Mouse (Mus musculus) intestine, embryonic 15.5 days (tissue): ENCODE data around the gene Itgb2. TPM values are rescaled to one million over a fixed set of nuclear protein-coding genes. Genes with fewer than 3 reads are reported as not detected.

ENCODE experiments used
- ATAC-seq: fragments of 200-750 bp; cut with Nextera tagmentation; 2 replicates; pipeline ENCODE4 v1.8.0; 2017; ENCODE audit warnings: moderate TSS enrichment, moderate library complexity
- H3K27ac ChIP-seq: fragments of 300-500 bp; sonication (generic); 2 replicates; pipeline ENCODE4 v1.5.1; 2015; ENCODE audit warnings: mild to moderate bottlenecking, inconsistent platforms
- H3K27me3 ChIP-seq: fragments of 300-500 bp; sonication (generic); replicated peaks from 2 replicates; pipeline ENCODE4 v1.6.1; 2015; ENCODE audit warnings: inconsistent platforms
- H3K36me3 ChIP-seq: fragments of 300-500 bp; sonication (generic); 2 replicates; pipeline ENCODE4 v1.6.1; 2015; ENCODE audit warnings: inconsistent platforms
- H3K4me1 ChIP-seq: fragments of 300-500 bp; sonication (generic); replicated peaks from 2 replicates; pipeline ENCODE4 v1.6.1; 2015; ENCODE audit warnings: inconsistent platforms
- H3K4me2 ChIP-seq: fragments of 300-500 bp; sonication (generic); replicated peaks from 2 replicates; pipeline ENCODE4 v1.6.1; 2015; ENCODE audit warnings: mild to moderate bottlenecking, inconsistent platforms
- H3K4me3 ChIP-seq: fragments of 300-500 bp; sonication (generic); replicated peaks from 2 replicates; pipeline ENCODE4 v1.5.1; 2015; ENCODE audit warnings: inconsistent platforms
- H3K9ac ChIP-seq: fragments of 300-500 bp; sonication (generic); 2 replicates; pipeline ENCODE4 v1.6.1; 2015; ENCODE audit warnings: inconsistent platforms
- H3K9me3 ChIP-seq: fragments of 300-500 bp; sonication (generic); 2 replicates; pipeline ENCODE4 v1.6.1; 2016; ENCODE audit warnings: inconsistent platforms
- WGBS: fragments of 180-500 bp; shearing (Covaris S2); methylation state at CpG from one replicate; pipeline ENCODE4 v1.1.7; 2015; 5-methylcytosine and 5-hydroxymethylcytosine counted together
- polyA plus RNA-seq: library from polyadenylated mRNA; unstranded; fragments of >200 nt; fragmentation: Nextera tagmentation; extraction: Ambion mirVana; gene quantifications from 2 replicates; pipeline ENCODE4 v1.2.1, GENCODE M21; 2015

Itgb2 gene
- polyA plus RNA-seq, 1 experiment from 2014 or later, result 3.7 TPM

DNA sequence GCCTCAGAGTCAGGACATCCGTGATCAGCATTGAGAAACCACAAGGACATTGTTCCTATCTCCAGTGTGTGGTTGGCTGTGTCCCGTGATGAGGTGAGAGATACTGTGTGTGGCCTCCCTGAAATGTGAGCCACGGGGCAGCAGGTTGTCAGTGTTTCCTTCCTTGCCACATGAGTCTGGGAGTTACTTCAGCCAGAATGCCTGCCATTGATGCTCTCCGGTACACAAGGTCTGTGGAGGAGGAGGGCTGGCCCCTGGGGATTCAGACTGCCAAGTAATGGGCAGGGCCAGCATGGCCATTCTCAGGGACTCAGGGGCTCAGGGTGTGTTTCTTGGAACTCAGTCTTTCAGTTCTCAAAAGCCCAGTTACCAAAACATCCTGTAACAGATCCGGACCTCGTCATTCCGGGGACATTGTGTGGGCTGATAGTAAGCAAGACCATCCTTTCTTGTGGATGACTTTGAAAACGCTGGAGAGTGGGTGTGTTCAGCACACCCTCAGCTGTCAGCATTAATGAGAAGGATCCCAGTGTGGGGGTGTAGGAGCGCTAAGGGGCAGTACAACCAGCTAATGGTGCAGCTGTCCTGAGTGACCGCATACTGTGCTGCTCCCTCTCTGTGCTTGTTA, 53.9 kb downstream of the Itgb2 start:
- peaks cover 39% of the 10 kb centered on the region for H3K4me1 ChIP-seq
- no peak for ATAC-seq
- H3K9ac ChIP-seq, result no peak overlapping the region
- no peaks in the 10 kb centered on the region for H3K9me3 ChIP-seq
- no peak overlapping the region for H3K4me3 ChIP-seq
- no peak overlapping the region for H3K27ac ChIP-seq
- H3K4me2 ChIP-seq, result 0 out of 2 replicates have a peak overlapping the region, but pooled peaks have one; percentile 1
- no peaks in the 10 kb centered on the region for H3K36me3 ChIP-seq
- H3K27me3 ChIP-seq, result no peaks in the 10 kb centered on the region
- 73% methylated on average over 10 of the region's 10 CpGs for WGBS

DNA sequence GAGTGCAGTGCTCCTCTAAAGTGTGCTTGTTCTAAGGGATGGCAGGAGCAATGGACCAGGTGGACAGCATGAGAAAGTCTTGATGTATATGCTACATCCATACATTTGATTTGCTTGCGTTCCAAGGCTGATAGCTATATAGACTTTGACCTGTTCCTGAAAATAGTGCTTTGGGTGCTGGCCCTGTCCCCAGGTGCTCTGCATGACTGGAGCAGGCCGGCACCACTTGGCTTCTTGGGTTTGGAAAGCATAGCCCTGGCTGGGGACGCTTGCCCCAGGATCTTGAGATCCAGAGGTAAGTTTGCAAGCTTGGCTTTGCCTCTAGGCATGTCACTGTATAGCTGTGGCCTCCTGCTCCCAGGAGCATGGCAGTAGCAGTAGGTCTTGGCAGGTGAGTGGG, 56.6 kb downstream of the Itgb2 start:
- no peak overlapping the region for H3K4me3 ChIP-seq
- no peak for ATAC-seq
- WGBS, result 88% methylated on average over 3 of the region's 3 CpGs
- no peak overlapping the region for H3K9ac ChIP-seq
- H3K27me3 ChIP-seq, result no peaks in the 10 kb centered on the region
- 0 out of 2 replicates have a peak overlapping the region, but pooled peaks have one; percentile 27 for H3K27ac ChIP-seq
- peak overlapping the region; percentile 26; the same call in 1 of the 2 replicates for H3K4me2 ChIP-seq
- H3K4me1 ChIP-seq, result peaks cover 52% of the 10 kb centered on the region
- H3K9me3 ChIP-seq, result no peaks in the 10 kb centered on the region
- H3K36me3 ChIP-seq, result peaks cover 7% of the 10 kb centered on the region

DNA sequence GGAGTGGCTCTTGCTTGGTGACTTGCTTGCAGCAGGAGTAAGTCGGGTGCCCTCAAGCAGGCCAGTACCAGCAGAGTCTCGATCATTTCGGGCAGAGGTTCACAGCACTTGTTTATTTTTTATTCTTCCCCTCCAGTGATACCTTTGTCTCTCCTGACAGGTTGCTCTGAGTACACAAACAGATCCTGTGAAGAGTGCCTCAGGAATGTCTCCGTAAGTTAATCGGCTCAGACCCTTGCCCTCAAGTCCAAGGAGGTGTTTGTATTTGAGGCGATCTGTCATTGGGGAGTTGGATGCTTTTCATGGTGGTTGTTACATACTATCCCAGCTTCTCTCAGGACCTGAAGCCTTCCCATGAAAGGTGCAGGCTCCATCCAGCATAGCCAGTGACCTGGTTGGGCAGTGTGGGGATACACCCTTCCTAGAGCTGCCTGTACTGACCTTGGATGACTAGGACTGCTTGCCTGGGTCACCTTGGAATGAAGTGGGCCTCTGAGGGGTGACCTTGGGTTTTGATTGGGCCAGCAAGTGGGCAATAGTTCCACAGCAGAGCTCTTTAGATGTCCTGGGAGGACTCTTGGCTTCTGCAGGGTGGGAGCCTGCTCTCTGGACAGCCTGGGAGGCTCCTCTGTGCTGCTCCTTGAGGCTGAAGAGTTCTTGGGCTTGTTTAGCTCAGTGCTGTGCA, 57.2 kb downstream of the Itgb2 start:
- no peaks in the 10 kb centered on the region for H3K9me3 ChIP-seq
- H3K27ac ChIP-seq, result 0 out of 2 replicates have a peak overlapping the region, but pooled peaks have one; percentile 27
- WGBS, result 72% methylated on average over 6 of the region's 6 CpGs
- peak overlapping the region; percentile 26; the same call in 1 of the 2 replicates for H3K4me2 ChIP-seq
- H3K36me3 ChIP-seq, result peaks cover 11% of the 10 kb centered on the region
- no peak overlapping the region for H3K9ac ChIP-seq
- ATAC-seq, result no peak
- H3K4me3 ChIP-seq, result no peak overlapping the region
- H3K27me3 ChIP-seq, result no peaks in the 10 kb centered on the region
- peaks cover 51% of the 10 kb centered on the region for H3K4me1 ChIP-seq

DNA sequence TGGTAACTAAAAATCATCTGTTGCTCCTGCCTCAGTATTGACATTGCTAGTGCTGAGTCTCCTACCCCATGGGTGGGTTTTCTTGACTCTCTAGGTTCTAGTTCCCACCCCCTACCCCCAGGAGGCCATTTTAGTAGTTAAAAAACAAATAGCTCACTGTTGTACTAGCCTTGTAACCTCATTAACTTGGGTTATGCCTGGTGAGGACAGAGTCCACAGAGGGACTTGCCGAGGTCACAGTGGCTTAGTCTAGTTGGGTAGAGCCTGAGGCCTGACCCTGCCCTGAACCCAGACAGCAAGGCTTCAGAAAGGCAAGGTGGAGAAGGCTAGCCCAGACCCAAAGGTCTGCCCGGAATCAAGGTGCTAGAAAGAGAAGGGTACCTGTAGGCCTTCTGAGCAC, 58.0 kb downstream of the Itgb2 start:
- 89% methylated on average over 2 of the region's 2 CpGs for WGBS
- H3K9me3 ChIP-seq, result no peaks in the 10 kb centered on the region
- peaks cover 43% of the 10 kb centered on the region for H3K4me1 ChIP-seq
- H3K4me3 ChIP-seq, result no peak overlapping the region
- H3K9ac ChIP-seq, result no peak overlapping the region
- peaks cover 17% of the 10 kb centered on the region for H3K36me3 ChIP-seq
- no peak overlapping the region for H3K27ac ChIP-seq
- H3K4me2 ChIP-seq, result no peak overlapping the region
- no peak for ATAC-seq
- H3K27me3 ChIP-seq, result no peaks in the 10 kb centered on the region

DNA sequence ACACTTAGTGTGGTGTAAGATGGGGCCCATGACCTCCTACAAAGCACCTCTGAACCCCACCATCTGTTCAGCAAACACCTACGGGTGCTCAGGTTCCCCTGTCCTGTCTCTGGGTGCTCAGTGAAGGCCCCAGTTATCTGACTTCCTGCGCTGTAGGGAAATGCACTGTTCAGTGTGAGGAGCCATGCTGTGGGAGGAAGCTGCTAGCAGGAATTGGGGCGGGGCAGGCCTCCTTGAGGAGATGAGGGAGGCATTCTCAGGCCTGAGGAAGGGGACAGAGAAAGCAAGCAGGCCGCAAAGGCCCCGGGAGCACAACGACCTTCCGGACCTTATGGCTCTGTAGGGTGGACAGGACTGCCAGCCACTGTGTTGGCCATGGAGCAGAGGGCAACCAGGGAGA, 59.1 kb downstream of the Itgb2 start:
- Histone ChIP-seq H3K9me3 (no peaks in the 10 kb centered on the region), H3K27me3 (no peaks in the 10 kb centered on the region), H3K27ac (no peak overlapping the region), H3K4me1 (peaks cover 38% of the 10 kb centered on the region), H3K36me3 (peaks cover 28% of the 10 kb centered on the region), H3K4me2 (no peak overlapping the region; the same call in 1 of the 2 replicates), H3K4me3 (no peak overlapping the region), H3K9ac (no peak overlapping the region)
- ATAC-seq, result no peak
- 81% methylated on average over 7 of the region's 7 CpGs for WGBS

DNA sequence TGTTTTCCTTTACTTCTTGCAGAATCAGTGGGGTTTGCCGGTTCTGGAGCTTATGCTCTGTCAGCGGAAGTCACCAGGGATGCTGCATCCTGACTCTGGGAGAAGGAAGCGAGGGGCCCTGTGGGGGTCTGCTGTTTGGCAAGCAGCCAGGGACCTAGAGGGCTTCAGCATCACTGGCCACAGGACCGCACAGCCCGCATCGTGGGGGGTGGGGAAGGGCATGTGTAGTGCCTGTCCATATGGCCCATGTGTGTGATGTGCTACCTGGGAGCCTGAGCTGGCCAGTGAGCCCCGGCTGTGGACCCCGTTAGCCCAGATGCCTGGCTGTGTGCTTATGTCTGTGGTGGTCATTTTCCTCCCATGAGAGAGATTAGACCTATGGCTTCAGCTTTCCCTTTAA, 59.7 kb downstream of the Itgb2 start:
- Histone ChIP-seq H3K27ac (no peak overlapping the region), H3K9ac (no peak overlapping the region), H3K4me1 (peaks cover 38% of the 10 kb centered on the region), H3K27me3 (no peaks in the 10 kb centered on the region), H3K4me3 (no peak overlapping the region), H3K36me3 (peaks cover 31% of the 10 kb centered on the region), H3K4me2 (no peak overlapping the region; the same call in 1 of the 2 replicates), H3K9me3 (no peaks in the 10 kb centered on the region)
- ATAC-seq, result no peak
- 60% methylated on average over 8 of the region's 8 CpGs for WGBS

DNA sequence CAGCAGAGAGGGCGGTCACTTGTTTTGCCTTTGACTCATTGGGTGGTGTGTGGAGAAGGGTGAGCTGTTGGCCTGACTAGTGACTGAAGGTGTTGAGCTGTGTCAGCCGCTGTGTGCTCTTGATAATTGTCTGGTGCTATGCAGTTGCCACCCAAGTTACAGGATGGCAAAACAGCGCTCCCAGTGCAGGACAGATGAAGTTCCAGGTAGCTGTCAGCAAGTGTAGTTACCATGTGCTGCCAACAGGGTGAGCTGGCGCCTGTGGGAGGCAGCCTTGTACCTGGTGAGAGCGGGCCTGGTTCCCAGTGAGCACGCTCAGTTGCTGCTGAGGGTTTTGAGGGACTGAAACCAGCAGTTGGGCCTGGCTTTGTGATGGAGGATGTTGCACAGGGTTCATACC, 60.8 kb downstream of the Itgb2 start:
- Histone ChIP-seq H3K4me2 (no peak overlapping the region), H3K36me3 (peaks cover 39% of the 10 kb centered on the region), H3K9me3 (no peaks in the 10 kb centered on the region), H3K27ac (no peak overlapping the region; the same call in 1 of the 2 replicates), H3K9ac (no peak overlapping the region), H3K27me3 (no peaks in the 10 kb centered on the region), H3K4me3 (no peak overlapping the region), H3K4me1 (peaks cover 34% of the 10 kb centered on the region)
- WGBS, result 45% methylated on average over 6 of the region's 6 CpGs
- peak; percentile 65 for ATAC-seq

DNA sequence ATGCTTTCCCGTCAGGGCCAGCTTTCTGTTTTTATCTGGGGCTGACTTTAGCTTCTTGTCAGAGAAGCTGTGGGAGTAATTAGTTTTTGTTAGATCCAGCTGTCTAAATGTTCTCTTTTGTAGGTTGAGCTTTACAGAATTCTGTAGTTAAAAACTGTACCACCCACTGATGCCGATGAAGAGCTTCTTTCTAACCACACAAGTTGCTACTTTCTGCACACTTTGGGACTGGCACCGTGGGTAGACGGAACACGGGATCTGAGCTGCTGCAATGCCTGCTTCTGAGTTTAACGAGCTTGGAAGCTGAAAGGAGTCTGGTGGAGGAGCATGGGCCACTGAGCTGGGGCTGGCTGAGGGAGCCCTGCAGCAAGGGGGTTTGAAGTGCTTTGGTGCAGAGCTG, 61.5 kb downstream of the Itgb2 start:
- Histone ChIP-seq H3K27me3 (no peaks in the 10 kb centered on the region), H3K4me1 (peaks cover 28% of the 10 kb centered on the region), H3K9ac (no peak overlapping the region), H3K4me2 (no peak overlapping the region), H3K9me3 (no peaks in the 10 kb centered on the region), H3K36me3 (peaks cover 42% of the 10 kb centered on the region), H3K4me3 (no peak overlapping the region), H3K27ac (no peak overlapping the region)
- ATAC-seq, result no peak
- WGBS, result 85% methylated on average over 6 of the region's 6 CpGs

DNA sequence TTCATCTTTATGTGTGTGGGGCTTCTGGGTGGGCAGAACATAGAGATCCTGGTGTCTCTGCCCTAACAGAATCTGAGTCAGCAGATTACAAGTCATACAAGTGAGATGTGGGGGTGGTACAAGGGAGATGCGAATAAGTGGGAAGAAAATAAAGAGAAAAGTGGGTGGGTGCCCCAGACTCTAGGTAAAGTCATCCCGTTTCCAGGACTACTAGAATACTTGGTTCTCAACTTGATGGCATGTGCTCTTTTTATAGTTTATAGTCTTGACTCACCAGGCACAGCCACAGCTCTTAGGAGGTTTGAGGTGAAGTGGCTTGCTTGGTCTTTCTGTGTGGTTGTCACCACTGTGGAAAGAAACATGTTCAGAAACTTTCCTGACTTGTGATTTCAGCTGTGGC, 66.0 kb downstream of the Itgb2 start:
- Histone ChIP-seq H3K9ac (no peak overlapping the region), H3K36me3 (peaks cover 49% of the 10 kb centered on the region), H3K4me2 (no peak overlapping the region), H3K9me3 (no peaks in the 10 kb centered on the region), H3K27me3 (no peaks in the 10 kb centered on the region), H3K4me1 (no peaks in the 10 kb centered on the region), H3K27ac (no peak overlapping the region), H3K4me3 (no peak overlapping the region)
- no peak for ATAC-seq
- 90% methylated on average over 2 of the region's 2 CpGs for WGBS

DNA sequence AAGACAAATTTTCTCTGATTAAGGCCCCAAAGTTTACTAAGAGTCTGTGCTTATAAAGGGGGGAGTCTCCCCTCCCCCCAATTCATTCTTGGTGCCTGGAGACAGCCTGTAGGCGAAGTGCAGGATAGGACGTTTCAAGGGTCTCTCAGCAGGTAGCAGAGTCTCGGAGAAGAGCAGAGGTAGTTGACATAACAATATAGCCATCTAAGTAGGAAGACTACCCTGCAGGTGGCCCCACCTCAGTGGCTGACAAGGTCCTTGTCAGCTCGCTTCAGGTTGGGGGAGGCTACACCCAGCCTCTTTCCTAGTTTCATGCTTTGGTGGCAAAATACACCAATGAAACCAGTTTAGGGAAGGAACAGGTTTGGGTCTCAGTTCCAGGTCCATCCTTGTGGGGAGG, 73.0 kb downstream of the Itgb2 start:
- ATAC-seq, result no peak
- WGBS, result 66% methylated on average over 4 of the region's 4 CpGs

DNA sequence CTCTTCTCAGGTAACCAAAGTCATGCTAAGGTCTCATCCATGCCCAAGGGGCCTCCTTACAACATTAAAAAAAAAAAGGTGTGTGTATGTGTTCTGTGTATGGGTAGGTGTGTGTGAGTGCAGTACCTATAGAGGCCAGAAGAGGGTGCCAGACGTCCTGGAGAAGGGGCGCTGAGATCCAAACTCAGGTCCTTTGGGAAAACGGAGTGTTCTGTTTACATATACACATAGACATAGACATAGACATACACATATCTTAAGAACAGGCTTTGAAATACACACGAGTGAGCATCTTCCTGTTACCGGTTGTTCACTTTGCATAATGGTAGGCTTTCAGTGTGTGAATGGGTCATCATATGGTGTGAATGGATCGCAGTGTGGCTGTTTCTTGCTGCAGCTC, 74.1 kb downstream of the Itgb2 start:
- 85% methylated on average over 6 of the region's 6 CpGs for WGBS
- H3K27ac ChIP-seq, result no peak overlapping the region
- no peaks in the 10 kb centered on the region for H3K9me3 ChIP-seq
- no peak for ATAC-seq
- no peaks in the 10 kb centered on the region for H3K27me3 ChIP-seq
- H3K4me1 ChIP-seq, result 0 out of 2 replicates have a peak, but pooled peaks cover 11% of the 10 kb centered on the region
- H3K4me3 ChIP-seq, result no peak overlapping the region
- H3K36me3 ChIP-seq, result 0 out of 2 replicates have a peak, but pooled peaks cover 4% of the 10 kb centered on the region
- no peak overlapping the region for H3K9ac ChIP-seq
- H3K4me2 ChIP-seq, result no peak overlapping the region

More for the DNA sequence above, 73.0 kb downstream of the Itgb2 start:
- no peak overlapping the region for H3K4me2 ChIP-seq
- H3K36me3 ChIP-seq, result peaks cover 3% of the 10 kb centered on the region; the same call in 1 of the 2 replicates
- H3K4me1 ChIP-seq, result 0 out of 2 replicates have a peak, but pooled peaks cover 11% of the 10 kb centered on the region
- no peak overlapping the region for H3K4me3 ChIP-seq
- no peak overlapping the region for H3K9ac ChIP-seq
- no peaks in the 10 kb centered on the region for H3K27me3 ChIP-seq
- no peaks in the 10 kb centered on the region for H3K9me3 ChIP-seq
- H3K27ac ChIP-seq, result no peak overlapping the region

DNA sequence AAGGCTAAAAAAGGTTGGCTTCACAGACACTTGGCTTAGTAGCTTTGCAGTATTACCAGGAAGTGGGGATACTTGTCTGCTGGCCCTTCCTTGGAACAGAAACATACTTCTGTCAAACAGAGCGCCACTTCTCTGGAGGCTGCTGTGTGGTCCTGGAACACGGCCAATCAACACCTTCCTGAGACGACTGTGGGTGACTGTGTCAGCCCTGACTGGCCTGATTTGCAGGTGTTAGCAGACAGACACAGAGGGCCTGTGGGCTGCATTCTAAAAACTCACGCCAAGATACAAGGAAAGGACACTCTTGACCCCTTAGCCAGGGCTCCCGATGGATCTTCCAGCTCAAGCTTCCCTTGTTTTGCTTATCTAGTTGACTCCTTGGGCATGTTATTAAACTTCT, 74.9 kb downstream of the Itgb2 start:
- 0 out of 2 replicates have a peak, but pooled peaks cover 11% of the 10 kb centered on the region for H3K4me1 ChIP-seq
- H3K27me3 ChIP-seq, result no peaks in the 10 kb centered on the region
- ATAC-seq, result no peak
- 0 out of 2 replicates have a peak overlapping the region, but pooled peaks have one; percentile 32 for H3K27ac ChIP-seq
- no peak overlapping the region for H3K9ac ChIP-seq
- no peaks in the 10 kb centered on the region for H3K9me3 ChIP-seq
- 0 out of 2 replicates have a peak, but pooled peaks cover 4% of the 10 kb centered on the region for H3K36me3 ChIP-seq
- WGBS, result 65% methylated on average over 5 of the region's 5 CpGs
- H3K4me2 ChIP-seq, result no peak overlapping the region
- H3K4me3 ChIP-seq, result no peak overlapping the region
